Comparison of ENCODE assay signal across 13 mouse cellular contexts in the genomic region with DNA sequence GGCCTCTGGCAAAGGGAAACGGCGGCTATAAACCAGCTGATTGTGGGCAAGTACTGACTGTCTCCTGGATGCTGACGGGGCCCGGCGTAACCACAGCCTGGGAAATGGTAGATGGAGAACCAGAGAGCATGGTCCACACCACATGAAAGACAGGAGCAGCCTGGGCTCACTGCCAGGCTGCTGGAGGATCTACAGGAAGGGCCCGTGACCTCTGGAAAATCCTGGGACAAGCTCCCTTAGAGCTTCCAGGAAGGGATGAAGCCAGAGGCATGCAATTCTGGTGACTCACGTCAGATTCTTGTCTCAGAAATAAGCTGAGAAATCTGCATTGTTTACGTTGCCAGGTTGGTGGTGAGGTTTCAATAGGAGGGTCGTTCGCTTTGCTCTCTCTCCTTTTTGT. TPM values are rescaled to one million over a fixed set of nuclear protein-coding genes. Genes with fewer than 3 reads are reported as not detected.
A peak's percentile ranks its signal among the peaks of the same experiment; 100 is the strongest.
DNase-seq lines count a peak whose midpoint lies in the region; ATAC-seq and TF ChIP-seq lines count a peak whose summit lies in the region.
"Had no signal": no experiment of that assay in that cellular context is flagged by ENCODE, and none has a peak within 500 bp of the region (broad histone marks: within the 10 kb centered on the region; RNA-seq: fewer than 3 reads in every experiment).

No protein-coding gene starts in this region.

- no peak for TF ChIP-seq EP300 in stomach, postnatal 0 days (optimal IDR thresholded peaks at IDR 0.05)

- no peak for ATAC-seq in kidney, embryonic 15.5 days (replicated peaks; ENCODE audit: low FRiP score)
- no peak; the same call in 1 of the 2 replicates for ATAC-seq in stomach, postnatal 0 days (ENCODE audit: low FRiP score, low TSS enrichment)
- ATAC-seq: CD4-positive, CD25-positive, alpha-beta regulatory T cell, adult 4 months had no signal

- no peaks in the 10 kb centered on the region for H3K36me3 ChIP-seq in kidney, embryonic 15.5 days
- H3K36me3 ChIP-seq in stomach, postnatal 0 days (ENCODE audit: control insufficient read depth, insufficient read depth, low read length), result no peaks in the 10 kb centered on the region
- H3K36me3 ChIP-seq: stomach, embryonic 15.5 days had no signal

- intact Hi-C loops in gastrocnemius, adult 2 months (cut with DNase I), result no loop called here
- intact Hi-C loops in left cerebral cortex, postnatal 36 days (cut with DNase I), result loop anchor here (10.0 kb wide), 1 partner anchor 290 kb away; a partner anchor contains a TSS

- peaks cover 38% of the 10 kb centered on the region for H3K4me1 ChIP-seq in kidney, embryonic 15.5 days
- H3K4me1 ChIP-seq in stomach, postnatal 0 days (replicated peaks; ENCODE audit: control insufficient read depth, insufficient read depth), result no peaks in the 10 kb centered on the region; the same call in 1 of the 2 replicates

- 43% methylated on average over 10 of the region's 10 CpGs for WGBS in kidney, embryonic 15.5 days
- WGBS in stomach, postnatal 0 days, result 40% methylated on average over 10 of the region's 10 CpGs

- H3K4me2 ChIP-seq in kidney, embryonic 15.5 days, result no peak overlapping the region
- no peak overlapping the region for H3K4me2 ChIP-seq in stomach, postnatal 0 days (replicated peaks; ENCODE audit: low read depth)
- H3K4me2 ChIP-seq: stomach, embryonic 15.5 days had no signal

- H3K27ac ChIP-seq in gastrocnemius, adult 2 months, result peak overlapping the region; percentile 98
- H3K27ac ChIP-seq in kidney, embryonic 15.5 days, result 0 out of 2 replicates have a peak overlapping the region, but pooled peaks have one; percentile 20
- peak overlapping the region; percentile 53 for H3K27ac ChIP-seq in stomach, postnatal 0 days (replicated peaks)
- H3K27ac ChIP-seq: liver, embryonic 14.5 days; stomach, embryonic 15.5 days had no signal

- no peak for TF ChIP-seq CTCF in gastrocnemius, adult 2 months (IDR thresholded peaks at IDR 0.05)
- TF ChIP-seq CTCF in stomach, postnatal 0 days (IDR thresholded peaks at IDR 0.05; ENCODE audit: low read depth), result no peak

- no peak overlapping the region for H3K4me3 ChIP-seq in gastrocnemius, adult 2 months
- no peak overlapping the region for H3K4me3 ChIP-seq in kidney, embryonic 15.5 days (replicated peaks)
- no peak overlapping the region for H3K4me3 ChIP-seq in stomach, postnatal 0 days (ENCODE audit: low read depth, low read length)
- H3K4me3 ChIP-seq: stomach, embryonic 15.5 days had no signal

- no peak for DNase-seq in gastrocnemius, adult 2 months
- no peak for DNase-seq in gastrocnemius, adult 18-20 months (ENCODE audit: low spot score)
- DNase-seq in urinary bladder, postnatal 14 days (ENCODE audit: low spot score), result peak; percentile 42
- no peak for DNase-seq in urinary bladder, postnatal 10 days (ENCODE audit: low spot score)
- no peak for DNase-seq in stomach, postnatal 0 days (ENCODE audit: low spot score)
- DNase-seq in cerebellum, adult 11 months, result no peak
- no peak for DNase-seq in left cerebral cortex, postnatal 36 days (ENCODE audit: low spot score in 2 of 2)
- DNase-seq: cerebellum, postnatal 25 days had no signal

- no peaks in the 10 kb centered on the region for H3K9me3 ChIP-seq in kidney, embryonic 15.5 days (replicated peaks)
- no peaks in the 10 kb centered on the region for H3K9me3 ChIP-seq in stomach, postnatal 0 days (ENCODE audit: control insufficient read depth, low read length)
- H3K9me3 ChIP-seq: stomach, embryonic 15.5 days had no signal

- no peak overlapping the region for H3K9ac ChIP-seq in kidney, embryonic 15.5 days
- no peak overlapping the region for H3K9ac ChIP-seq in stomach, postnatal 0 days (ENCODE audit: low read length)
- H3K9ac ChIP-seq: liver, embryonic 14.5 days; stomach, embryonic 15.5 days had no signal

- H3K27me3 ChIP-seq in kidney, embryonic 15.5 days, result peaks cover 4% of the 10 kb centered on the region; the same call in 1 of the 2 replicates
- no peaks in the 10 kb centered on the region for H3K27me3 ChIP-seq in stomach, postnatal 0 days (ENCODE audit: control insufficient read depth, insufficient read depth, low read length)
- H3K27me3 ChIP-seq: stomach, embryonic 15.5 days had no signal

RNA-seq across cellular contexts. Expression of a gene that starts 1.8 kb away (rescaled TPM):
- total RNA-seq in gastrocnemius, adult 2 months (2021), result 100 to 1,000 TPM; 261 to 294 TPM
- total RNA-seq in gastrocnemius, adult 18-20 months (2021), result 100 to 1,000 TPM; 276 to 311 TPM
- polyA plus RNA-seq in kidney, embryonic 15.5 days (2015; fragmentation: Nextera tagmentation; extraction: Ambion mirVana), result 13.9 and 14.8 TPM in 2 replicates
- 16.8 and 20.5 TPM in 2 replicates for polyA plus RNA-seq in stomach, postnatal 0 days (2015; fragmentation: Nextera tagmentation; extraction: Ambion mirVana)
- 10 to 100 TPM; 14.1 to 17.6 TPM for total RNA-seq in left cerebral cortex, postnatal 36 days (2021)

RNA-seq across cellular contexts. Expression of a gene that starts 15.0 kb away (rescaled TPM):
- 100 to 1,000 TPM in 1 of 2 experiments, 10 to 100 TPM in 1; 89.9 to 125 TPM for total RNA-seq in gastrocnemius, adult 2 months (2021)
- 10 to 100 TPM; 89.7 to 98.5 TPM for total RNA-seq in gastrocnemius, adult 18-20 months (2021)
- polyA plus RNA-seq in kidney, embryonic 15.5 days (2015; fragmentation: Nextera tagmentation; extraction: Ambion mirVana), result 290 and 298 TPM in 2 replicates
- 67.9 and 69.7 TPM in 2 replicates for polyA plus RNA-seq in stomach, postnatal 0 days (2015; fragmentation: Nextera tagmentation; extraction: Ambion mirVana)
- 100 to 1,000 TPM; 179 to 201 TPM for total RNA-seq in left cerebral cortex, postnatal 36 days (2021)

RNA-seq across cellular contexts. Expression of a gene that starts 35.5 kb away (rescaled TPM):
- total RNA-seq in gastrocnemius, adult 2 months (2021), result under 1 TPM; 0.71 to 0.86 TPM
- under 1 TPM; 0.64 to 0.93 TPM for total RNA-seq in gastrocnemius, adult 18-20 months (2021)
- polyA plus RNA-seq in kidney, embryonic 15.5 days (2015; fragmentation: Nextera tagmentation; extraction: Ambion mirVana), result 6.9 and 8.3 TPM in 2 replicates
- 7.6 and 8.1 TPM in 2 replicates for polyA plus RNA-seq in stomach, postnatal 0 days (2015; fragmentation: Nextera tagmentation; extraction: Ambion mirVana)
- total RNA-seq in left cerebral cortex, postnatal 36 days (2021), result 1 to 10 TPM; 3.7 to 4.9 TPM

RNA-seq across cellular contexts. Expression of a gene that starts 50.8 kb away (rescaled TPM):
- total RNA-seq in gastrocnemius, adult 2 months (2021), result under 1 TPM; 0.53 to 0.54 TPM
- total RNA-seq in gastrocnemius, adult 18-20 months (2021), result 1 to 10 TPM; 1.1 to 1.9 TPM
- 4.4 and 5.0 TPM in 2 replicates for polyA plus RNA-seq in kidney, embryonic 15.5 days (2015; fragmentation: Nextera tagmentation; extraction: Ambion mirVana)
- polyA plus RNA-seq in stomach, postnatal 0 days (2015; fragmentation: Nextera tagmentation; extraction: Ambion mirVana), result 1.1 and 1.6 TPM in 2 replicates
- 10 to 100 TPM; 36.2 to 41.7 TPM for total RNA-seq in left cerebral cortex, postnatal 36 days (2021)
- total RNA-seq: hematopoietic stem cell, adult 5-6 weeks had no signal

RNA-seq across cellular contexts. Expression of a gene that starts 58.8 kb away (rescaled TPM):
- 10 to 100 TPM; 22.5 to 26.1 TPM for total RNA-seq in gastrocnemius, adult 2 months (2021)
- 10 to 100 TPM; 24.4 to 26.4 TPM for total RNA-seq in gastrocnemius, adult 18-20 months (2021)
- 11.2 and 12.1 TPM in 2 replicates for polyA plus RNA-seq in kidney, embryonic 15.5 days (2015; fragmentation: Nextera tagmentation; extraction: Ambion mirVana)
- 10.0 and 10.1 TPM in 2 replicates for polyA plus RNA-seq in stomach, postnatal 0 days (2015; fragmentation: Nextera tagmentation; extraction: Ambion mirVana)
- total RNA-seq in left cerebral cortex, postnatal 36 days (2021), result 10 to 100 TPM; 20.4 to 24.7 TPM

Comparison
In these comparisons a context has a peak if more than half of its experiments do, and no peak if none do; other contexts are left out.
1. H3K27ac ChIP-seq: peak in every context shown above with its lines; median percentile 98 in gastrocnemius, adult 2 months; 53 in stomach, postnatal 0 days; 20 in kidney, embryonic 15.5 days.
2. RNA of a gene that starts 1.8 kb away (total RNA-seq): 276 to 311 TPM in gastrocnemius, adult 18-20 months and 261 to 294 TPM in gastrocnemius, adult 2 months; 14.1 to 17.6 TPM in left cerebral cortex, postnatal 36 days; every median in the first group is over 10 times any median in the second.